Mouse (Mus musculus) macrophage (primary cell): Measurements from ENCODE around the gene Ptpn12. TPM values are rescaled to one million over a fixed set of nuclear protein-coding genes. Genes with fewer than 3 reads are reported as not detected.
A peak's percentile ranks its signal among the peaks of the same experiment; 100 is the strongest.

Experiments used
- H3K27ac ChIP-seq: fragments of 350-480 bp; formaldehyde crosslinking; 2 replicates; pipeline ENCODE4 v1.9.0; 2021
- H3K36me3 ChIP-seq: fragments of 350-480 bp; formaldehyde crosslinking; 2 replicates; pipeline ENCODE4 v1.9.0; 2021; ENCODE audit errors: inconsistent target
- H3K4me3 ChIP-seq: fragments of 350-480 bp; formaldehyde crosslinking; 2 replicates; pipeline ENCODE4 v1.9.0; 2021; ENCODE audit errors: inconsistent target
- H3K79me2 ChIP-seq: fragments of 350-480 bp; formaldehyde crosslinking; 2 replicates; pipeline ENCODE4 v1.9.0; 2021; ENCODE audit errors: inconsistent target
- WGBS: methylation state at CpG from one replicate; pipeline ENCODE4 v1.1.7; 2026; ENCODE audit warnings: inconsistent platforms; ENCODE audit not compliant: missing documents; 5-methylcytosine and 5-hydroxymethylcytosine counted together
- polyA plus RNA-seq: library from polyadenylated mRNA; stranded (reverse); fragments of 250-400 nt; gene quantifications from 3 replicates; pipeline ENCODE4 v1.2.4, GENCODE M21; 2018; ENCODE audit warnings: inconsistent platforms

Ptpn12 gene
- polyA plus RNA-seq, 1 experiment from 2014 or later: 77.5 TPM

GRCm38 (mm10) chr5:21045462-21045861, 10.2 kb downstream of the Ptpn12 start:
- WGBS: 40% methylated on average over 2 of the region's 2 CpGs
- no peak overlapping the region; the same call in 1 of the 2 replicates for H3K27ac ChIP-seq
- no peaks in the 10 kb centered on the region for H3K36me3 ChIP-seq
- peaks cover 100% of the 10 kb centered on the region for H3K79me2 ChIP-seq
- H3K4me3 ChIP-seq: no peak overlapping the region

GRCm38 (mm10) chr5:21038100-21038499, 17.6 kb downstream of the Ptpn12 start:
- Histone ChIP-seq H3K36me3 (no peaks in the 10 kb centered on the region), H3K27ac (no peak overlapping the region), H3K4me3 (no peak overlapping the region), H3K79me2 (peaks cover 98% of the 10 kb centered on the region)
- WGBS: 87% methylated on average over 5 of the region's 5 CpGs

- WGBS: 36% methylated on average over 7 of the region's 7 CpGs
- Histone ChIP-seq H3K4me3 (no peak overlapping the region), H3K36me3 (no peaks in the 10 kb centered on the region), H3K79me2 (peaks cover 98% of the 10 kb centered on the region), H3K27ac (peak overlapping the region; percentile 86)
Observed at GRCm38 (mm10) chr5:21035689-21036480, 19.8 kb downstream of the Ptpn12 start.

- Histone ChIP-seq H3K27ac (peak overlapping the region; percentile 86), H3K36me3 (no peaks in the 10 kb centered on the region), H3K79me2 (peaks cover 94% of the 10 kb centered on the region), H3K4me3 (no peak overlapping the region)
- WGBS: 94% methylated on average over 6 of the region's 6 CpGs
Observed at GRCm38 (mm10) chr5:21034388-21034966, 21.2 kb downstream of the Ptpn12 start.

GRCm38 (mm10) chr5:21033382-21034056, 22.2 kb downstream of the Ptpn12 start:
- H3K36me3 ChIP-seq: peaks cover 2% of the 10 kb centered on the region; the same call in 1 of the 2 replicates
- H3K79me2 ChIP-seq: peaks cover 94% of the 10 kb centered on the region
- no peak overlapping the region for H3K27ac ChIP-seq
- no peak overlapping the region for H3K4me3 ChIP-seq
- WGBS: 92% methylated on average over 11 of the region's 11 CpGs

- Histone ChIP-seq H3K79me2 (peaks cover 94% of the 10 kb centered on the region), H3K27ac (no peak overlapping the region), H3K4me3 (no peak overlapping the region), H3K36me3 (peaks cover 4% of the 10 kb centered on the region; the same call in 1 of the 2 replicates)
- 94% methylated on average over 3 of the region's 3 CpGs for WGBS
Observed at GRCm38 (mm10) chr5:21032626-21033025, 23.1 kb downstream of the Ptpn12 start.

- Histone ChIP-seq H3K4me3 (no peak overlapping the region), H3K27ac (peak overlapping the region; percentile 87), H3K79me2 (peaks cover 96% of the 10 kb centered on the region), H3K36me3 (peaks cover 4% of the 10 kb centered on the region; the same call in 1 of the 2 replicates)
Observed at GRCm38 (mm10) chr5:21030226-21030625, 25.5 kb downstream of the Ptpn12 start.

GRCm38 (mm10) chr5:21017075-21017474, 38.6 kb downstream of the Ptpn12 start:
- Histone ChIP-seq H3K79me2 (peaks cover 9% of the 10 kb centered on the region), H3K4me3 (no peak overlapping the region), H3K27ac (no peak overlapping the region), H3K36me3 (peaks cover 39% of the 10 kb centered on the region)
- 18% methylated on average over 5 of the region's 5 CpGs for WGBS

GRCm38 (mm10) chr5:21010908-21011307, 44.8 kb downstream of the Ptpn12 start:
- Histone ChIP-seq H3K4me3 (no peak overlapping the region), H3K36me3 (peaks cover 58% of the 10 kb centered on the region), H3K79me2 (no peaks in the 10 kb centered on the region), H3K27ac (no peak overlapping the region)

GRCm38 (mm10) chr5:21002723-21003122, 53.0 kb downstream of the Ptpn12 start:
- H3K4me3 ChIP-seq: no peak overlapping the region
- WGBS: 36% methylated on average over 6 of the region's 6 CpGs
- no peaks in the 10 kb centered on the region for H3K79me2 ChIP-seq
- H3K36me3 ChIP-seq: peaks cover 71% of the 10 kb centered on the region
- no peak overlapping the region for H3K27ac ChIP-seq

GRCm38 (mm10) chr5:21001622-21002315, 53.9 kb downstream of the Ptpn12 start:
- WGBS: 93% methylated on average over 9 of the region's 10 CpGs
- H3K79me2 ChIP-seq: no peaks in the 10 kb centered on the region
- H3K4me3 ChIP-seq: no peak overlapping the region
- peaks cover 72% of the 10 kb centered on the region for H3K36me3 ChIP-seq
- H3K27ac ChIP-seq: no peak overlapping the region

- WGBS: 98% methylated on average over 6 of the region's 6 CpGs
- no peak overlapping the region for H3K4me3 ChIP-seq
- H3K79me2 ChIP-seq: no peaks in the 10 kb centered on the region
- H3K36me3 ChIP-seq: peaks cover 72% of the 10 kb centered on the region
- no peak overlapping the region for H3K27ac ChIP-seq
Observed at GRCm38 (mm10) chr5:20998427-20998826, 57.3 kb downstream of the Ptpn12 start.

GRCm38 (mm10) chr5:20997555-20997954, 58.2 kb downstream of the Ptpn12 start:
- no peaks in the 10 kb centered on the region for H3K79me2 ChIP-seq
- no peak overlapping the region for H3K4me3 ChIP-seq
- WGBS: 91% methylated on average over 6 of the region's 6 CpGs
- peaks cover 65% of the 10 kb centered on the region for H3K36me3 ChIP-seq
- H3K27ac ChIP-seq: no peak overlapping the region

GRCm38 (mm10) chr5:20990062-20990809, 65.5 kb downstream of the Ptpn12 start:
- Histone ChIP-seq H3K79me2 (no peaks in the 10 kb centered on the region), H3K36me3 (peaks cover 48% of the 10 kb centered on the region; the same call in 1 of the 2 replicates), H3K4me3 (no peak overlapping the region), H3K27ac (no peak overlapping the region)
- 92% methylated on average over 8 of the region's 8 CpGs for WGBS
